Mouse (Mus musculus): Measurements from ENCODE around the gene Ankrd6. TPM values are rescaled to one million over a fixed set of nuclear protein-coding genes. Genes with fewer than 3 reads are reported as not detected.

The Ankrd6 gene
- polyA plus RNA-seq, 1 experiment from 2014 or later = 13.6 TPM

- WGBS = 85% methylated on average over 8 of the region's 8 CpGs
- Histone ChIP-seq H3K36me3 (no peaks in the 10 kb centered on the region), H3K4me2 (no peak overlapping the region), H3K9me3 (no peaks in the 10 kb centered on the region), H3K4me3 (replicated peaks) (no peak overlapping the region), H3K4me1 (replicated peaks) (no peaks in the 10 kb centered on the region), H3K9ac (replicated peaks) (no peak overlapping the region), H3K27me3 (no peaks in the 10 kb centered on the region), H3K27ac (no peak overlapping the region)
- no peak for ATAC-seq (ENCODE audit: insufficient number of reproducible peaks, insufficient read depth, low FRiP score, low TSS enrichment, low read depth)
These were observed 78.4 kb downstream of the Ankrd6 start for GRCm38 (mm10) chr4:32872189-32872749.

DNA sequence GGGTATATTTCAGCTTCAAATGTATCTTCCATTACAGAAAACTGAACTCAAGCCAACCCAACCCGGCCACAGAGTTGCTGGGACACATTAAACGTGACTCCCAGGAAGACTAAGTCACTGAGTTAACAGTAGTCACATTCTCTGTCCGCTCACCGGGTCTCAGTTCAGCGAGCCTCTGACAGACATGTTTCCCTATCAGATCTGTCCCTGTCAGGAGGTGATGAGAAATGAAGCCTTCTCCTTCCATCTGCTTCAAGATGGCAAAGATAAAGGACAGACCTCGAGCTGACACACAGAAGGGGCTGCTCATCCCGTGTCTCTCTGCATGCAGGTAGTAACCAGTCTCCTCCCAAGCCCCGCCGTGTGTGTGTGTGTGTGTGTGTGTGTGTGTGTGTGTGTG lies 81.3 kb downstream of the Ankrd6 start:
- Histone ChIP-seq H3K9me3 (no peaks in the 10 kb centered on the region), H3K4me1 (replicated peaks) (peaks cover 6% of the 10 kb centered on the region), H3K4me3 (replicated peaks) (no peak overlapping the region), H3K36me3 (no peaks in the 10 kb centered on the region), H3K27ac (no peak overlapping the region), H3K27me3 (peaks cover 2% of the 10 kb centered on the region; the same call in 1 of the 2 replicates), H3K9ac (replicated peaks) (no peak overlapping the region), H3K4me2 (no peak overlapping the region)
- no peak for ATAC-seq (ENCODE audit: insufficient number of reproducible peaks, insufficient read depth, low FRiP score, low TSS enrichment, low read depth)
- WGBS = 70% methylated on average over 9 of the region's 9 CpGs

GRCm38 (mm10) chr4:32868858-32869257 lies 81.8 kb downstream of the Ankrd6 start:
- Histone ChIP-seq H3K36me3 (no peaks in the 10 kb centered on the region), H3K27ac (no peak overlapping the region), H3K4me3 (replicated peaks) (no peak overlapping the region), H3K4me1 (replicated peaks) (peaks cover 11% of the 10 kb centered on the region), H3K4me2 (no peak overlapping the region), H3K9ac (replicated peaks) (no peak overlapping the region), H3K27me3 (peaks cover 6% of the 10 kb centered on the region; the same call in 1 of the 2 replicates), H3K9me3 (no peaks in the 10 kb centered on the region)
- WGBS = 34% methylated on average over 8 of the region's 8 CpGs
- ATAC-seq (ENCODE audit: insufficient number of reproducible peaks, insufficient read depth, low FRiP score, low TSS enrichment, low read depth) = no peak

DNA sequence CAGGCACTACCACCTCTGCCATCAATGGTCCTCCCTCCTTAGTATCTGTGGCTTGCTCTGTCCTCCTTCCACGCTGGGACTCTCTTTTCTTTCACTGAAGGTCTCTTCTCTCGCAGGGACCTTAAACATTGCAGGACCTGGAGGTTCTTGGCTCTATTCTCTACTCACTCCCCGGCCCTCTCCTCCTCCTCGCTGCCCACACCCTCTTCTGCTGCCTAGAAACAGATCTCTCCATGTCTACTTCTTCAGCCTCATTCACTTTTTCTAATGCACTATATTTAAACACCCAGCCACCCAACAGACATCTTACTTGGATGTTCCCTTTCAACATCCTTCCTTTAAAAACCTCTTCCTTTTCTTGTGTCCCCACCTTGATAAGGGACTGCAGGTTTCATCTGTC lies 82.2 kb downstream of the Ankrd6 start:
- 87% methylated on average over 4 of the region's 4 CpGs for WGBS
- ATAC-seq (ENCODE audit: insufficient number of reproducible peaks, insufficient read depth, low FRiP score, low TSS enrichment, low read depth) = no peak
- Histone ChIP-seq H3K27ac (no peak overlapping the region), H3K36me3 (no peaks in the 10 kb centered on the region), H3K4me1 (replicated peaks) (peaks cover 15% of the 10 kb centered on the region), H3K4me3 (replicated peaks) (no peak overlapping the region), H3K9ac (replicated peaks) (no peak overlapping the region), H3K9me3 (no peaks in the 10 kb centered on the region), H3K27me3 (peaks cover 6% of the 10 kb centered on the region; the same call in 1 of the 2 replicates), H3K4me2 (no peak overlapping the region)

GRCm38 (mm10) chr4:32867460-32867859 lies 83.2 kb downstream of the Ankrd6 start:
- Histone ChIP-seq H3K4me3 (replicated peaks) (no peak overlapping the region), H3K27me3 (peaks cover 6% of the 10 kb centered on the region; the same call in 1 of the 2 replicates), H3K9ac (replicated peaks) (no peak overlapping the region), H3K4me1 (replicated peaks) (peaks cover 23% of the 10 kb centered on the region), H3K27ac (no peak overlapping the region), H3K4me2 (no peak overlapping the region), H3K36me3 (no peaks in the 10 kb centered on the region), H3K9me3 (no peaks in the 10 kb centered on the region)
- 84% methylated on average over 6 of the region's 6 CpGs for WGBS
- no peak for ATAC-seq (ENCODE audit: insufficient number of reproducible peaks, insufficient read depth, low FRiP score, low TSS enrichment, low read depth)

GRCm38 (mm10) chr4:32864867-32865242 lies 85.8 kb downstream of the Ankrd6 start:
- Histone ChIP-seq H3K4me2 (no peak overlapping the region; the same call in 1 of the 2 replicates), H3K9ac (replicated peaks) (no peak overlapping the region), H3K27ac (no peak overlapping the region), H3K4me1 (replicated peaks) (peaks cover 34% of the 10 kb centered on the region), H3K9me3 (no peaks in the 10 kb centered on the region), H3K4me3 (replicated peaks) (no peak overlapping the region), H3K27me3 (peaks cover 6% of the 10 kb centered on the region; the same call in 1 of the 2 replicates), H3K36me3 (no peaks in the 10 kb centered on the region)
- ATAC-seq (ENCODE audit: insufficient number of reproducible peaks, insufficient read depth, low FRiP score, low TSS enrichment, low read depth) = no peak
- WGBS = 90% methylated on average over 6 of the region's 6 CpGs

DNA sequence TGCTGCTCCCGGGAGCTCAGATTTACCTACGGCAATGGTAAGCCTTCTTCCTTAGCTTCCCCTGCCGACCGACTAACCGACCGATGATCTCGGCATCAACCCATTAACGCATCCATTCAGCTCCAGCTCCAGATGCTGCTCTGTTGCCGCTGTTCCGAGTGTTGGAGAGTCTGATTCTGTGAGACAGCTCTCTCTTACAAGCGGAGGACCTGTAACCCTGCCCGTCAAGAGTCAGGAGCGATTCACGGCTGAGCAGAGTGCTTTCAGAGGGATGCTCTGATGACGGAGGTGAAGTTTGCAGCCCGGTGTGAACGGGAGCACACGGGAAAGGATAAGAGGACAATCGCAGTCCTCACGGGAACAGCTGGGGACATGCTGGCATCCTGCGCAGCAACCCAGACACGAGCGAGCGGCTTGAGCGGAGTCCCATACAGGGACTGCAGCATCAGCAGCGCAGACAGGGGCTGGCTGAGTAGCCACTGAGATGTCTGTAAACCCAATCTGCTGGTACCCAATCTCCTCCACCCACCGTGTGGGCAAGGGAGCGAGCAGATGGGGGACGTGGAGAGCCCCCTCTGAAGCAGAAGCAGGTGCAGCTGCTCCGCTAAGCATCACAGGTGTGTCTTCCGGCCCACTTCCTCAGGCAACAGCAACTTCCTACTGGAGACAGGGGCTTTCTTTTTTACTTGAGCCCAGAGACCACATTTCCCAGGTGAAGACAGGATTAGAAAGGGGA lies 86.3 kb downstream of the Ankrd6 start:
- Histone ChIP-seq H3K27ac (peak overlapping the region; percentile 68), H3K4me3 (replicated peaks) (peak overlapping the region; percentile 19), H3K36me3 (no peaks in the 10 kb centered on the region), H3K27me3 (peaks cover 6% of the 10 kb centered on the region; the same call in 1 of the 2 replicates), H3K9ac (replicated peaks) (peak overlapping the region; percentile 1; the same call in 1 of the 2 replicates), H3K9me3 (no peaks in the 10 kb centered on the region), H3K4me1 (replicated peaks) (peaks cover 34% of the 10 kb centered on the region), H3K4me2 (peak overlapping the region; percentile 50)
- no peak for ATAC-seq (ENCODE audit: insufficient number of reproducible peaks, insufficient read depth, low FRiP score, low TSS enrichment, low read depth)
- WGBS = 50% methylated on average over 31 of the region's 31 CpGs

- Histone ChIP-seq H3K4me3 (replicated peaks) (peak overlapping the region; percentile 19), H3K27ac (peak overlapping the region; percentile 68), H3K9ac (replicated peaks) (peak overlapping the region; percentile 1; the same call in 1 of the 2 replicates), H3K4me2 (peak overlapping the region; percentile 50), H3K9me3 (no peaks in the 10 kb centered on the region), H3K36me3 (no peaks in the 10 kb centered on the region), H3K4me1 (replicated peaks) (peaks cover 34% of the 10 kb centered on the region), H3K27me3 (peaks cover 6% of the 10 kb centered on the region; the same call in 1 of the 2 replicates)
- WGBS = 31% methylated on average over 12 of the region's 12 CpGs
- peak; percentile 70 for ATAC-seq (ENCODE audit: insufficient number of reproducible peaks, insufficient read depth, low FRiP score, low TSS enrichment, low read depth)
These were observed 87.1 kb downstream of the Ankrd6 start for GRCm38 (mm10) chr4:32863447-32864130.

- no peak overlapping the region for H3K9ac ChIP-seq (replicated peaks)
- WGBS = 58% methylated on average over 15 of the region's 15 CpGs
- H3K36me3 ChIP-seq = no peaks in the 10 kb centered on the region
- peaks cover 6% of the 10 kb centered on the region; the same call in 1 of the 2 replicates for H3K27me3 ChIP-seq
- ATAC-seq (ENCODE audit: insufficient number of reproducible peaks, insufficient read depth, low FRiP score, low TSS enrichment, low read depth) = no peak
- H3K4me3 ChIP-seq (replicated peaks) = no peak overlapping the region
- peaks cover 34% of the 10 kb centered on the region for H3K4me1 ChIP-seq (replicated peaks)
- H3K4me2 ChIP-seq = peak overlapping the region; percentile 50
- H3K27ac ChIP-seq = peak overlapping the region; percentile 68
- no peaks in the 10 kb centered on the region for H3K9me3 ChIP-seq
These were observed 87.7 kb downstream of the Ankrd6 start for GRCm38 (mm10) chr4:32862751-32863446.

GRCm38 (mm10) chr4:32862011-32862750 lies 88.5 kb downstream of the Ankrd6 start:
- no peak for ATAC-seq (ENCODE audit: insufficient number of reproducible peaks, insufficient read depth, low FRiP score, low TSS enrichment, low read depth)

More at GRCm38 (mm10) chr4:32862011-32862750, 88.5 kb downstream of the Ankrd6 start:
- Histone ChIP-seq H3K27me3 (peaks cover 6% of the 10 kb centered on the region; the same call in 1 of the 2 replicates), H3K4me2 (no peak overlapping the region), H3K9me3 (no peaks in the 10 kb centered on the region), H3K4me3 (replicated peaks) (no peak overlapping the region), H3K36me3 (no peaks in the 10 kb centered on the region), H3K27ac (no peak overlapping the region), H3K4me1 (replicated peaks) (peaks cover 34% of the 10 kb centered on the region), H3K9ac (replicated peaks) (no peak overlapping the region)
- 76% methylated on average over 15 of the region's 15 CpGs for WGBS

Data from limb, embryonic 12.5 days (tissue).